Mouse (Mus musculus): Measurements from ENCODE around the gene Gm8453.
"Not testable (repeated sequence)": the region's sequence is repeated elsewhere in the genome, so short reads cannot be mapped to it uniquely, and the experiment has no call there.

The Gm8453 gene

DNA sequence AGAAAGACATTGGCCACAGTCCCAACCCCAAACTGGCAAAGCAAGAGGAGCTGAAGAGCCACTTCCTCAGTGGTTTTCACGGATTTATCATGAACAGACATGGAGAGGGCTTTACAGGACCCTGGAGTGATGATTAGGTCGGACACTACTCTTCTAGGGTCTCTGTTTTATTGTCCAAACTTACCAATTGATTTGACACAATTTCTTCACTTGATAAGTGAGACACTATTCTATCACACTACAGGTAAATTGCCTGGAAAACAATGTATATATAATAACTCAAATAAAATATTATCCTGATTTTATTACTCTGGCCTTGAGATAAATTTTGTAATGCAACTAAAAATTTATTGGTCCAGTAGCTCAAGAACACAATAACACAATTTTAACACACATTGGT, at the start of gene Gm8453:
Gm8453 (minus strand) TSS at position 101 of the 400 bp plus-strand sequence.
- not testable (repeated sequence) for DNase-seq (ENCODE audit: low read depth)

DNA sequence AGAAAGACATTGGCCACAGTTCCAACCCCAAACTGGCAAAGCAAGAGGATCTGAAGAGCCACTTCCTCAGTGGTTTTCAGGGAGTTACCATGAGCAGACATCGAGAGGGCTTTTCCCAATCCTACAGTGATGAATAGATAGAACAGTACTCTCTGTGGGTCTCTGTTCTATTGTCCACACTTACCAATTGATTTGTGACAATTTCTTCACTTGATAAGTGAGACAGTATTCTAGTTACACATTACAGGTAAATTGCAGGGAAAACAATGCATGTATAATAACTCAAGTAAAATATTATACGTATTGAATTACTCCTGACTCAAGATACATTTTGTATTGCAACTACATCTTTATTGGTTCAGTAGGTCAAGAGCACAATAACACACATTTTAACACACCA, 28.1 kb downstream of the Gm8453 start, which contains the start of gene Gm8653:
Gm8653 (minus strand) TSS at position 101 of the 400 bp plus-strand sequence.
- not testable (repeated sequence) for DNase-seq (ENCODE audit: low read depth)

DNA sequence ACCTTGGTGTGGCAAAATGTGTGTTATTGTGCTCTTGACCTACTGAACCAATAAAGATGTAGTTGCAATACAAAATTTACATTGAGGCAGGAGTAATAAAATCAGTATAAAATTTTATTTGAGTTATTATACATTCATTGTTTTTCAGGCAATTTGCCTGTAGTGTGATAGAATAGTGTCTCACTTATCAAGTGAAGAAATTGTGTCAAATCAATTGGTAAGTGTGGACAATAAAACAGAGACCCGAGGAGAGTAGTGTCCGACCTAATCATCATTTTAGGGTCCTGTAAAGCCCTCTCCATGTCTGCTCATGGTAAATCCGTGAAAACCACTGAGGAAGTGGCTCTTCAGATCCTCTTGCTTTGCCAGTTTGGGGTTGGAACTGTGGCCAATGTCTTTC, 40.2 kb downstream of the Gm8453 start, which contains the start of gene Vmn1r143:
Vmn1r143 (plus strand) TSS at position 301 of the 400 bp plus-strand sequence.
- not testable (repeated sequence) for DNase-seq (ENCODE audit: low read depth)

Data from naive thymus-derived CD4-positive, alpha-beta T cell, adult 2 months (primary cell).